Mouse (Mus musculus): ENCODE results near the gene Fmo2. TPM values are rescaled to one million over a fixed set of nuclear protein-coding genes. Genes with fewer than 3 reads are reported as not detected.

The Fmo2 gene
- polyA plus RNA-seq, 1 experiment from 2014 or later: not detected

Other genes with a start within 250 kb of the Fmo2 start
- not detected in 2 replicates for gene Myocos, start 240.5 kb downstream of the Fmo2 start, polyA plus RNA-seq (2016; fragmentation: Nextera tagmentation; extraction: Ambion mirVana)
- gene Prrc2c, start 158.2 kb downstream of the Fmo2 start, polyA plus RNA-seq (2016; fragmentation: Nextera tagmentation; extraction: Ambion mirVana): 134 and 143 TPM in 2 replicates
- gene Fmo4, start 84.8 kb downstream of the Fmo2 start, polyA plus RNA-seq (2016; fragmentation: Nextera tagmentation; extraction: Ambion mirVana): 0.27 and 0.36 TPM in 2 replicates
- 11.3 and 11.6 TPM in 2 replicates for gene Fmo1, start 32.1 kb downstream of the Fmo2 start, polyA plus RNA-seq (2016; fragmentation: Nextera tagmentation; extraction: Ambion mirVana)
- gene Fmo6, start 38.8 kb upstream of the Fmo2 start, polyA plus RNA-seq (2016; fragmentation: Nextera tagmentation; extraction: Ambion mirVana): not detected in 2 replicates
- not detected in 2 replicates for gene Fmo3, start 85.8 kb upstream of the Fmo2 start, polyA plus RNA-seq (2016; fragmentation: Nextera tagmentation; extraction: Ambion mirVana)
- not detected in 2 replicates for gene Mroh9, start 186.9 kb upstream of the Fmo2 start, polyA plus RNA-seq (2016; fragmentation: Nextera tagmentation; extraction: Ambion mirVana)